Mouse (Mus musculus) liver, embryonic 14.5 days (tissue): ENCODE measurements around the gene Bpnt1.

Experiments
- CTCF ChIP-seq: IDR thresholded peaks from 2 replicates; pipeline ENCODE4 v1.5.1; 2016; ENCODE audit warnings: antibody characterized with exemption, low read depth, control low read depth
- EP300 ChIP-seq: IDR thresholded peaks from 2 replicates; pipeline ENCODE4 v1.6.1; 2016; ENCODE audit warnings: antibody characterized with exemption, low read depth

DNA sequence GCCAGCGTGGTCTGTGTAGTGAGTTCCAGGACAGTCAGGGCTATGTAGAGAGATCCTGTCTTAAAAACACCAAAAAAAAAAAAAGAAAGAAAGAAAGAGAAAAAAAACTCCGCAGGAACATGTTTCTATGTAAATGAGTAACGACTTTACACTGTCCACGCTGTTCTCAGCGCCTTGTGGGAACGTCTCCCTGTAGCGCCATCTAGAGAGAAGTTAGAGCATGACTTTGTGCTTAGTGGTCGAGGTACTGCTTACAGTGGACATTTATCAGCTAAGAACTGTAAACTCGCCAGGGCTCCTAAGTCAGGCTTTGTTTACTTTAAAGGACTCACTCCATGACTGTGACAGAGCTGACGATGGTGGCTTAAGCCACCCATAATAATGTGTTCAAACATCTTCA is 14.2 kb downstream of the Bpnt1 start:
- TF ChIP-seq CTCF (peak; percentile 53), EP300 (no peak)
